Mouse (Mus musculus): ENCODE data around the gene Elmo1.

GRCm38 (mm10) chr13:20606891-20607290 is 516.5 kb downstream of the Elmo1 start:
- TF ChIP-seq CTCF (IDR thresholded peaks at IDR 0.05; ENCODE audit: extremely low read depth, insufficient read depth, low read length) (no peak), POLR2A (IDR thresholded peaks at IDR 0.05; ENCODE audit: extremely low read depth, insufficient read depth, low read length) (no peak)

Data from cortical plate, adult 2 months (tissue).